Mouse (Mus musculus) kidney, adult 18-20 months (tissue): Measurements from ENCODE around the gene Timm22.

Source experiments
- DNase-seq: peaks from one replicate; pipeline ENCODE4 v3.0.0; 2021

The Timm22 gene

DNA sequence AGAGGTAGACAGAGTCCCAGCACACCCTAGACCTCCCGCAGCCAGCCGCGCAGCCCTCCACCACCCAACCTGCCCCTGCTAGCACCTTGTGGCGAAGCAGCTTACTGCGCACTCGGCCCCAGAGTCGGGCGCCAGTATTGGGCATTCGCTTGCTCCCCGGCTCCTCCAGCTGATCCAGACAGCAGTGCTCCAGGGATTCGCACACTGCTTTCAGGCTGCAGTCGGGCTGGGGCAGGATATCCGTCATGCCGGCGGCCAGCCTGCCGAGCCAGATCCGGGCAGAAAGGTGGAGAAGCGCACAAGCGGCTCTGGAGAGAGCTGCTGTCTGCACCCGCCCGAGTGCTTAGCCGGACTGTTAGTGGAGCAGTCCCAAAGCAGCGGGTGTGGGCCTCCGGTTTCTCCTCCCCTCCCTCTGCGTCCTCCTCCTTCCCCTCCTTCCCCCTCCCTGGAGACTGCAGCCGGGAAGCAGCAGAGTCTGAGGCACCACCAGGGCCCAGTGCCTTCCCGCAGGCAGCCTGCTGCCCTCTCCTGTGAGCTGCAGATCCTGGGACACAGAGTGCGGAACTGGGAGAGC, 30.2 kb downstream of the Timm22 start:
- peak; percentile 39 for DNase-seq

- no peak for DNase-seq
These were observed 32.9 kb downstream of the Timm22 start for GRCm38 (mm10) chr11:76439666-76440065.

DNA sequence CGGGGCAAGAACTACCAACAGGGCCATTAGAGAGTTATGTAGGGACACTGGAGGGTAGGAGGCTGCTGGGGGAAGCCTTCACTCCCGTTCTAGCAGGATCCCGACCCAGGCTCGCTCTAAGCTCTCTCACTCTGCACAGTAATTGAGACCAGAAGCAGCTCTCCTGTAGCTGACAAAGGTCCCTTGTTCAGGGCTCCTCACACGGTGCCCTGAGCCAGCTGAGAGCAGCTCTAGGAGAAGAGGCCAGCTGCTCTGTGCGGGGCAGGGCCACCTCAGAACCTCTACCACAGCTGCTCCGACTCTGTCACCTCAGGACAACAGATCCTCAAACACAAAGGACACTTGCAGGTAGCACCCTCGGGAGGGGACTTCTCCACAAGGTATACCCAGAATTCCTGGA, 38.7 kb downstream of the Timm22 start:
- DNase-seq, result no peak

- DNase-seq, result peak; percentile 16
These were observed 39.5 kb downstream of the Timm22 start for GRCm38 (mm10) chr11:76446251-76446650.

DNA sequence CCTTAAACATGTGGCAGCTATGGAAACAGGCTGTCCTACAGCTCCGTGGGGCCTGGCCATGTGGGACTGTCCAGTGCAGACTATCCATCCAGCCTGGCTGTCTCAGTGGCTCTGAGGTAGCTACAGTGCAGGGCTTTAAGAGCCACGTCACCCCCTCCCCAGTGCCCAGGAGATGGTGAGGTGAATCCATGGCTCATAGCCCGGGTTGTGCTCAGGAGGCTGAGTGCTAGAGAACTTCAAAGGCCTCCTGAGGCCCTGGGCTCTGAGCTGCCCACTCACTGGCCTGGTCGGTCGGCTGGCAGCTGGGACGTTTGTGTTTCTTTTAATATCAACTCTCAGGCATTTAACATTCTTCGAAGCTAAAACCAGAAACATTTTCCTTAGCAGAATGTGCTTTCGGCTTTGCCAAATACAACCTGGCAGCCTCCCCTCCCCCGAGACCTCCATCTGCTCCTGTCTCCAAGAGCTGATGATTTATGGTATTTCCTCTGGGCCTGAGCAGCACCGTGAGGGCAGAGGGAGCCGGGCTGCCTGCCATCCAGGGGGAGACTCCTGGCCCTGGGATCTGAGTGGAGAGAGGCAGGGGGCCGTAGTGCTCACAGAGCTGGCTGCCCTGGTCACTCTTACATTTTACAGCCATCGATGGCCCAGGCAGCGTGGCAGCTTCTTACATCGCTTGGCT, 42.9 kb downstream of the Timm22 start:
- peak; percentile 41 for DNase-seq

GRCm38 (mm10) chr11:76450202-76450561, 43.4 kb downstream of the Timm22 start:
- DNase-seq, result no peak

- peak; percentile 72 for DNase-seq
These were observed 47.7 kb downstream of the Timm22 start for GRCm38 (mm10) chr11:76454492-76454891.

DNA sequence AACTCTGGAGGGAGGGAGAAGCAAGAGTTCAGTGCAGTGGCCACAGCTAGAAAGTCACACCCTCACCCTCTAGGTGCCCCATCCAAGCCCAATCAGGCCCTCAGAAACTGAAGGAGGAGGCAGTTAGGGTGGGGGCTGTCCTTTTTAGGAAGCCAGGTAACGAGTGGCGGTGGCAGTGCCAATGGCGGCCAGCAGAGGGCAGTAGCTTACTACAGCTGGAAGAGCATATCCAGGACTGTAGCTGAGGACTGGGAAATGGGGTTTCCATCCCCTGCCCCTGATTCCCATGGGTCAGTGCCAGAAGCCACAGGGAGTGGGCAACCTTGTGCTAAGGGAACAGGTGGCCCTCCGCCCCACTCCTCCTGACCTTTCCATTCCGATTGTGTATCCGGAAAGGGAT, 49.5 kb downstream of the Timm22 start:
- DNase-seq, result peak; percentile 91

DNA sequence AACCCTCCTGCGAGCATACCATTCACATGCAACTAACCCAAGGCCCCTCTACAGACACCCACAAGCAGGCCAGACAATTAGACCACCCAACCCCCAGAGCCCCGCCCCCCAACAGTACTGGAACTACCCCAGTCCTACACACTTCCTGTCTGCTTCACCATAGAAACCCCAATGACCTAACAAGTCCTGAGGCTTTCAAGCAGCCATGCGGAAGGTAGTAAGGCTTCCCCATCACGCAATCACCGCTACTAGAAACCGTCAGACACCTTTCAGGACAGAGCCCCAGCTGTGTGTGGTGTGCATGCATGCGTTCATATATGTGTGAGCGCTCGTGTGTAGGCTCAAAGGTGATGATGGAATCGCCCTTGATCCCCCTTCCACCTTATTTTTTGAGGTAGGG, 50.1 kb downstream of the Timm22 start:
- no peak for DNase-seq

GRCm38 (mm10) chr11:76458730-76459129, 52.0 kb downstream of the Timm22 start:
- no peak for DNase-seq

- no peak for DNase-seq
These were observed 52.7 kb downstream of the Timm22 start for GRCm38 (mm10) chr11:76459489-76459888.

DNA sequence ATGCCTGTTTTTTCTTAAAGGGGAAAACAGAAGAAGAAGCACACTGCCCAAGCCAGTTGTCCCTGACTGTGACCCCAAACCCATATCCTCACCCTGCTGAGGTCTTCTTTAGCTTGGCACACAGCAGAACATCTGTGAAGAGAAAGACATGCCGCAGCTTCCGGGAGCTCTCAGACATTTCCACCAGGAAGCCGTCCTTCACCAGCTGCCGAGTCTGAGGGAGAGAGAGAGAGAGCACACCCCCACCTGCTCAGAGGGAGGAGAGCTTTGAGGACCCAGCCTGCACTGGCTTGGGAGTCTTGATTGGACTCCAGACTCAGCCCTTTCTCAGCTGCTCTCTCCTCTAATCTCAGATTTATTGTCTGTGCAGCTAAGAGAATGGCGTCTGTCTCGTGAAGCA, 54.4 kb downstream of the Timm22 start:
- no peak for DNase-seq

DNA sequence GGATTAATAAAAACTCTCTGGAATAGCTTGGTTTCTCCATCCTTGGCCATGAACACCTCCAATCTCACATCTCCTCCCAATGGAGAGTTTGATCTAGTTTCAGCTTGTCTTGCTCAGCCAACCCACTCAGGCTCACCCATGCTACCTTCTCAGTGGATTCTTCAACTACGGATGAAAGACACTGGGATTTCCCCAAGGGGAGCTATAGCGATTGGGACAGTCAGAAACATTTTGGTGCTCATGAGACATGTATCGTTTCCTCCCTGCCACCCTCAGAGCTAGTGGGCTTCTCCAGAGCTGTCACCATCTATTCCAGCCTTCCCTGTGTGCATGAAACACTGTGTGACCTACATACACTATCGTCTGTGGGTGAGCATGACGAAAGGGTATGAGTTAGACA, 54.9 kb downstream of the Timm22 start:
- DNase-seq, result no peak

GRCm38 (mm10) chr11:76465879-76466278, 59.1 kb downstream of the Timm22 start:
- DNase-seq, result no peak
